Mouse (Mus musculus): ENCODE data around the gene 4930590J08Rik. TPM values are rescaled to one million over a fixed set of nuclear protein-coding genes. Genes with fewer than 3 reads are reported as not detected.
A peak's percentile ranks its signal among the peaks of the same experiment; 100 is the strongest.

Gene 4930590J08Rik
- polyA plus RNA-seq, 1 experiment = 0.14 TPM

- no peak within 1 kb of the TSS for H3K27ac ChIP-seq (ENCODE audit: insufficient read depth, low read length)
These were observed 24.5 kb upstream of the 4930590J08Rik start, which contains the start of gene Ccdc174 for GRCm38 (mm10) chr6:91877885-91878651. Gene Ccdc174, plus strand, starts transcription at chr6:91878053.

GRCm38 (mm10) chr6:91883859-91884258 lies 18.8 kb upstream of the 4930590J08Rik start:
- no peak overlapping the region for H3K27ac ChIP-seq (ENCODE audit: insufficient read depth, low read length)
- H3K4me1 ChIP-seq (ENCODE audit: control insufficient read depth, insufficient read depth, insufficient read length) = no peaks in the 10 kb centered on the region
- peaks cover 26% of the 10 kb centered on the region for H3K36me3 ChIP-seq (ENCODE audit: control insufficient read depth, insufficient read depth, low read length)
- no peaks in the 10 kb centered on the region for H3K27me3 ChIP-seq (ENCODE audit: control insufficient read depth, insufficient read depth, low read length)
- 84% methylated on average over 2 of the region's 2 CpGs for WGBS
- TF ChIP-seq POLR2A (IDR thresholded peaks at IDR 0.05; ENCODE audit: low read depth, low read length) = no peak
- no peak for TF ChIP-seq CTCF (IDR thresholded peaks at IDR 0.05; ENCODE audit: extremely low read depth, insufficient read depth, insufficient read length, insufficient replicate concordance)
- no peak for DNase-seq (ENCODE audit: low read depth in 1 of 2, low spot score in 2 of 2)
- H3K4me3 ChIP-seq (ENCODE audit: extremely low read depth, insufficient read depth, insufficient read length) = no peak overlapping the region

More at GRCm38 (mm10) chr6:91877885-91878651, 24.5 kb upstream of the 4930590J08Rik start, which contains the start of gene Ccdc174:
- peak; percentile 90 to 96 for DNase-seq (ENCODE audit: low read depth in 1 of 2, low spot score in 2 of 2)
- peaks cover 3% of the 10 kb centered on the region; the same call in 1 of the 2 replicates for H3K4me1 ChIP-seq (ENCODE audit: control insufficient read depth, insufficient read depth, insufficient read length)
- WGBS = under 1% methylated on average over 47 of the region's 47 CpGs
- H3K36me3 ChIP-seq (ENCODE audit: control insufficient read depth, insufficient read depth, low read length) = peaks cover 10% of the 10 kb centered on the region
- H3K27me3 ChIP-seq (ENCODE audit: control insufficient read depth, insufficient read depth, low read length) = no peaks in the 10 kb centered on the region
- peak within 1 kb of the TSS; percentile 76 for H3K4me3 ChIP-seq (ENCODE audit: extremely low read depth, insufficient read depth, insufficient read length)
- no peak for TF ChIP-seq CTCF (IDR thresholded peaks at IDR 0.05; ENCODE audit: extremely low read depth, insufficient read depth, insufficient read length, insufficient replicate concordance)
- TF ChIP-seq POLR2A (IDR thresholded peaks at IDR 0.05; ENCODE audit: low read depth, low read length) = peak; percentile 76

GRCm38 (mm10) chr6:91889255-91889906 lies 13.2 kb upstream of the 4930590J08Rik start:
- 90% methylated on average over 3 of the region's 3 CpGs for WGBS
- Histone ChIP-seq H3K27ac (ENCODE audit: insufficient read depth, low read length) (no peak overlapping the region), H3K4me1 (ENCODE audit: control insufficient read depth, insufficient read depth, insufficient read length) (no peaks in the 10 kb centered on the region), H3K27me3 (ENCODE audit: control insufficient read depth, insufficient read depth, low read length) (no peaks in the 10 kb centered on the region), H3K4me3 (ENCODE audit: extremely low read depth, insufficient read depth, insufficient read length) (no peak overlapping the region), H3K36me3 (ENCODE audit: control insufficient read depth, insufficient read depth, low read length) (peaks cover 40% of the 10 kb centered on the region)
- DNase-seq (ENCODE audit: low read depth in 1 of 2, low spot score in 2 of 2) = no peak
- no peak for TF ChIP-seq POLR2A (IDR thresholded peaks at IDR 0.05; ENCODE audit: low read depth, low read length)
- no peak for TF ChIP-seq CTCF (IDR thresholded peaks at IDR 0.05; ENCODE audit: extremely low read depth, insufficient read depth, insufficient read length, insufficient replicate concordance)

- 94% methylated on average over 5 of the region's 5 CpGs for WGBS
- TF ChIP-seq CTCF (IDR thresholded peaks at IDR 0.05; ENCODE audit: extremely low read depth, insufficient read depth, insufficient read length, insufficient replicate concordance) = no peak
- TF ChIP-seq POLR2A (IDR thresholded peaks at IDR 0.05; ENCODE audit: low read depth, low read length) = no peak
- DNase-seq (ENCODE audit: low read depth in 1 of 2, low spot score in 2 of 2) = no peak
- H3K4me3 ChIP-seq (ENCODE audit: extremely low read depth, insufficient read depth, insufficient read length) = no peak overlapping the region
- peaks cover 45% of the 10 kb centered on the region for H3K36me3 ChIP-seq (ENCODE audit: control insufficient read depth, insufficient read depth, low read length)
- no peak overlapping the region for H3K27ac ChIP-seq (ENCODE audit: insufficient read depth, low read length)
- H3K27me3 ChIP-seq (ENCODE audit: control insufficient read depth, insufficient read depth, low read length) = no peaks in the 10 kb centered on the region
- H3K4me1 ChIP-seq (ENCODE audit: control insufficient read depth, insufficient read depth, insufficient read length) = no peaks in the 10 kb centered on the region
These were observed 12.0 kb upstream of the 4930590J08Rik start for GRCm38 (mm10) chr6:91890615-91891014.

- DNase-seq (ENCODE audit: low read depth in 1 of 2, low spot score in 2 of 2) = no peak
- no peak overlapping the region for H3K27ac ChIP-seq (ENCODE audit: insufficient read depth, low read length)
- TF ChIP-seq CTCF (IDR thresholded peaks at IDR 0.05; ENCODE audit: extremely low read depth, insufficient read depth, insufficient read length, insufficient replicate concordance) = no peak
- TF ChIP-seq POLR2A (IDR thresholded peaks at IDR 0.05; ENCODE audit: low read depth, low read length) = no peak
- H3K4me1 ChIP-seq (ENCODE audit: control insufficient read depth, insufficient read depth, insufficient read length) = no peaks in the 10 kb centered on the region
- 94% methylated on average over 2 of the region's 2 CpGs for whole genome bisulfite sequencing
- H3K4me3 ChIP-seq (ENCODE audit: extremely low read depth, insufficient read depth, insufficient read length) = no peak overlapping the region
- H3K36me3 ChIP-seq (ENCODE audit: control insufficient read depth, insufficient read depth, low read length) = peaks cover 42% of the 10 kb centered on the region
- H3K27me3 ChIP-seq (ENCODE audit: control insufficient read depth, insufficient read depth, low read length) = no peaks in the 10 kb centered on the region
These were observed 10.8 kb upstream of the 4930590J08Rik start for GRCm38 (mm10) chr6:91891776-91892175.

GRCm38 (mm10) chr6:91896783-91897182 lies 5.8 kb upstream of the 4930590J08Rik start:
- Histone ChIP-seq H3K4me3 (ENCODE audit: extremely low read depth, insufficient read depth, insufficient read length) (no peak overlapping the region), H3K27me3 (ENCODE audit: control insufficient read depth, insufficient read depth, low read length) (no peaks in the 10 kb centered on the region), H3K4me1 (ENCODE audit: control insufficient read depth, insufficient read depth, insufficient read length) (no peaks in the 10 kb centered on the region), H3K27ac (ENCODE audit: insufficient read depth, low read length) (no peak overlapping the region), H3K36me3 (ENCODE audit: control insufficient read depth, insufficient read depth, low read length) (peaks cover 54% of the 10 kb centered on the region)
- TF ChIP-seq CTCF (IDR thresholded peaks at IDR 0.05; ENCODE audit: extremely low read depth, insufficient read depth, insufficient read length, insufficient replicate concordance) = no peak
- TF ChIP-seq POLR2A (IDR thresholded peaks at IDR 0.05; ENCODE audit: low read depth, low read length) = no peak
- WGBS = 91% methylated on average over 3 of the region's 3 CpGs
- DNase-seq (ENCODE audit: low read depth in 1 of 2, low spot score in 2 of 2) = no peak

Measured in spleen, adult 2 months (tissue).